Mouse (Mus musculus): ENCODE results near the gene Glycam1. TPM values are rescaled to one million over a fixed set of nuclear protein-coding genes. Genes with fewer than 3 reads are reported as not detected.

The Glycam1 gene
- polyA plus RNA-seq, 1 experiment from 2014 or later: not detected

DNA sequence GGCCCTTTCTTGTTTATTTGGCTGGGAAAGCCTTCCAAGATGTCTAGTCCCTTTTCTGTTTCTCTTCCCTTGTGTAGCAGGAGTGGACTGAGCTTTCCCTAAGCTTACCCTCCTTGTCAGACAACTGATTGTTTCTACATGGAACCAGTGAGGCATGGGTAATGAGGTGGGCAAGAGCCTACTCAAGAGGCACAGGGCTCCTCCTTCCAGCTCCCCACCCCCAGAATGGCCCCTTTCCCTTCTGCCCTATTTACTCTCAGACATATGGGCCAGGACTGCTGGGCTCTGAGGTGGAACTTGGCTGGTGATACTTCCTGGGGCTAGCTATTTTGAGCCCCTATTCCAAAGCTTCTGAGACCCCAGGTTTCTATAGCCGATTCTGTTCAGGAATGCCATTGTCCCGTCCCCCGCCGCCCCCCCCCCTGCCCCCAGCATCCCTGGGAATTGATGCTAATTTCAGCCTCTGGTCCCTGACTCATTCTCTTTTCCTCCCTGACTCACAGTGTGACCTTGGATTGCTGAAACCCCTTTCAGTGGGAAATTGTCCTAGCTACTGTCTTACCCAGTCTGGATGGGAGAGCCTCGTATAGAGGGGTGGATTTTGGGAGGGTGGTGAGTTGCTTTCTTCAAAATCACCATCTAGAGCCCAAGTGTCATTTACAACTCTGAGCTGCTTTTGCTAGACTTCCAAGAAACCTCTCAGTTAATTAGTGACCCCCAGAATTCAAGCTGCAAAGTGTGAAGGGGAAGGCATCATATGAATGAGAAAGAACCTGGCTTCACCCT lies 46.1 kb downstream of the Glycam1 start:
- no peak overlapping the region for H3K9ac ChIP-seq
- no peak overlapping the region for H3K4me3 ChIP-seq (replicated peaks)
- no peaks in the 10 kb centered on the region for H3K9me3 ChIP-seq (replicated peaks)
- no peaks in the 10 kb centered on the region for H3K27me3 ChIP-seq
- H3K4me2 ChIP-seq (replicated peaks): no peak overlapping the region
- 14% methylated on average over 4 of the region's 5 CpGs for WGBS
- no peaks in the 10 kb centered on the region for H3K36me3 ChIP-seq
- H3K4me1 ChIP-seq: peaks cover 33% of the 10 kb centered on the region
- H3K27ac ChIP-seq (replicated peaks): peak overlapping the region; percentile 48; the same call in 1 of the 2 replicates
- no peak for ATAC-seq (ENCODE audit: insufficient number of reproducible peaks, low FRiP score, low TSS enrichment, low read depth)

DNA sequence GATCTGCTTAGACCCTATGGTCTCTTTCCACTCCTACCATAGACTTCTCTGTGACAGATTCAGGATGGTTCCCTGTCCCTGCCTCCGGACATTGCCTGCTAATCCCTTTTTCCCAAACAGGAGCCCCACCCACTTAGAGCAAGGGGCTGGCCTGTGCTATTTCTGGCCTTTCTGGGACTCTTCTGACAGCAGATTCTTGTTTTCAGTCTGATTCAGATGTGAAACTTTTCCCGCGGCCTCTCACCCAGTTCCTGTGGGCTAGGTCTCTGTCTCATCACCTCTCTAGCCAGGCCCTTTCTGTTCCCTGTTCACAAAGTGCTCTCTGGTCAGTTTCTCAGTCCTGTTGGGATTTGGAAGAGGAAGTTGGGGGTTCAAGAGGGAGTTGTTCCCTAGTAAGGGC lies 50.0 kb downstream of the Glycam1 start:
- Histone ChIP-seq H3K4me3 (replicated peaks) (no peak overlapping the region), H3K36me3 (no peaks in the 10 kb centered on the region), H3K9me3 (replicated peaks) (no peaks in the 10 kb centered on the region), H3K9ac (no peak overlapping the region), H3K4me1 (peaks cover 34% of the 10 kb centered on the region), H3K27ac (replicated peaks) (no peak overlapping the region), H3K4me2 (replicated peaks) (peak overlapping the region; percentile 52), H3K27me3 (no peaks in the 10 kb centered on the region)
- ATAC-seq (ENCODE audit: insufficient number of reproducible peaks, low FRiP score, low TSS enrichment, low read depth): no peak
- 28% methylated on average over 3 of the region's 3 CpGs for WGBS

DNA sequence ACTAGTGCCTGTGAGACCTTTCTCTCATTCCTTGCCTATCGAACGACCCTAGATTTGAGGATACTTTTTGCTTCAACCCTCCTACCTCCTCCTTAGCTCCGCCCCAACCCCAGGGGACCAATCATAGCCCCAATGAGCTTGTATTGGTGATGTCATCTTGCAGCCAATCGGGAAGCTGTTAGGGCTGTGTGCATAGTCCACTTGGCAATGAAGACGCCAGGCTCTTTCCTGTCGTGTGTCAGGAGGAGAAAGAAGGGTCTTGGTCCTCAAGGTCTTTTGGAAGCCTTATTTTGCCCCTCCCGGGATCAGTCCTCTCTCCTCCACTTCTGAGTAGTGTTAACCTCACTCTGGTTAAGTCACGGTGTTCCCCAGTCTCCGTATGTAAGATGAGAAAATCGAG lies 50.8 kb downstream of the Glycam1 start:
- Histone ChIP-seq H3K9me3 (replicated peaks) (no peaks in the 10 kb centered on the region), H3K4me3 (replicated peaks) (peak overlapping the region; percentile 43), H3K9ac (peak overlapping the region; percentile 31; the same call in 1 of the 2 replicates), H3K36me3 (no peaks in the 10 kb centered on the region), H3K4me2 (replicated peaks) (peak overlapping the region; percentile 52), H3K4me1 (peaks cover 30% of the 10 kb centered on the region), H3K27me3 (no peaks in the 10 kb centered on the region), H3K27ac (replicated peaks) (0 out of 2 replicates have a peak overlapping the region, but pooled peaks have one; percentile 44)
- ATAC-seq (ENCODE audit: insufficient number of reproducible peaks, low FRiP score, low TSS enrichment, low read depth): peak; percentile 90
- WGBS: 3% methylated on average over 10 of the region's 10 CpGs

DNA sequence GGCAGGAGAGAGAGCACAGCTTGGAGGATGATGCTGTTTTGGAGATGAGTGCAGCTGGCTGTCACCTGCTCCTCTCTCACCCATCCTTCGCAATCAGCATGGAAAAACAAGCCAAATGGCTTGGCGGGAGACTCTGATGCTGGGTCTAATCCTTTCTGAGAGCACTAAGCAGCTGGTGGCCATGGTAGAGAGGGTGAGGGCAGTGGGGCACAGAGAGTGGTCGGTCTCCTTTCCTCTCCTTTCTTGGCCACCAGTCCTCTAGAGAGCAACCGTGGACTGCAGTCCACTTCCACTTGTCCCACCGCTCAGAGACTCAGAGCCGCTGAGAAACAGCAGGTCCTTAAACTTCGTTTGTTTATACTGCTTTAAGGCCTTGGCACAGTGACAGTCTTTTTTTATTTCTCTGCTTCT lies 51.3 kb downstream of the Glycam1 start:
- WGBS: 5% methylated on average over 7 of the region's 7 CpGs
- H3K36me3 ChIP-seq: no peaks in the 10 kb centered on the region
- peak overlapping the region; percentile 52 for H3K4me2 ChIP-seq (replicated peaks)
- no peaks in the 10 kb centered on the region for H3K9me3 ChIP-seq (replicated peaks)
- peaks cover 25% of the 10 kb centered on the region for H3K4me1 ChIP-seq
- no peaks in the 10 kb centered on the region for H3K27me3 ChIP-seq
- 0 out of 2 replicates have a peak, but pooled peaks have one; percentile 11 for ATAC-seq (ENCODE audit: insufficient number of reproducible peaks, low FRiP score, low TSS enrichment, low read depth)
- H3K27ac ChIP-seq (replicated peaks): no peak overlapping the region
- H3K9ac ChIP-seq: no peak overlapping the region
- H3K4me3 ChIP-seq (replicated peaks): peak overlapping the region; percentile 43

Other genes with a start within 250 kb of the Glycam1 start
- 16.1 and 18.9 TPM in 2 replicates for gene Zfp385a, start 225.0 kb downstream of the Glycam1 start, polyA plus RNA-seq (2015; fragmentation: Nextera tagmentation; extraction: Ambion mirVana)
- 51.2 and 52.2 TPM in 2 replicates for gene Itga5, start 198.3 kb downstream of the Glycam1 start, polyA plus RNA-seq (2015; fragmentation: Nextera tagmentation; extraction: Ambion mirVana)
- not detected in 2 replicates for gene Gtsf1, start 134.6 kb downstream of the Glycam1 start, polyA plus RNA-seq (2015; fragmentation: Nextera tagmentation; extraction: Ambion mirVana)
- gene Gtsf2, start 116.6 kb downstream of the Glycam1 start, polyA plus RNA-seq (2015; fragmentation: Nextera tagmentation; extraction: Ambion mirVana): not detected in 2 replicates
- gene Nckap1l, start 111.3 kb downstream of the Glycam1 start, polyA plus RNA-seq (2015; fragmentation: Nextera tagmentation; extraction: Ambion mirVana): 3.9 and 4.9 TPM in 2 replicates
- gene Pde1b, start 62.0 kb downstream of the Glycam1 start, polyA plus RNA-seq (2015; fragmentation: Nextera tagmentation; extraction: Ambion mirVana): 7.1 TPM in 2 replicates
- 13.8 and 15.9 TPM in 2 replicates for gene Ppp1r1a, start 27.1 kb downstream of the Glycam1 start, polyA plus RNA-seq (2015; fragmentation: Nextera tagmentation; extraction: Ambion mirVana)
- not detected in 2 replicates for gene Mucl1, start 190.4 kb upstream of the Glycam1 start, polyA plus RNA-seq (2015; fragmentation: Nextera tagmentation; extraction: Ambion mirVana)